Mouse (Mus musculus) testis, postnatal 14 days (tissue): ENCODE measurements around the gene Lat.

Experiments
- DNase-seq: peaks from one replicate; pipeline ENCODE4 v3.0.0; 2021; ENCODE audit warnings: low spot score

The Lat gene

DNA sequence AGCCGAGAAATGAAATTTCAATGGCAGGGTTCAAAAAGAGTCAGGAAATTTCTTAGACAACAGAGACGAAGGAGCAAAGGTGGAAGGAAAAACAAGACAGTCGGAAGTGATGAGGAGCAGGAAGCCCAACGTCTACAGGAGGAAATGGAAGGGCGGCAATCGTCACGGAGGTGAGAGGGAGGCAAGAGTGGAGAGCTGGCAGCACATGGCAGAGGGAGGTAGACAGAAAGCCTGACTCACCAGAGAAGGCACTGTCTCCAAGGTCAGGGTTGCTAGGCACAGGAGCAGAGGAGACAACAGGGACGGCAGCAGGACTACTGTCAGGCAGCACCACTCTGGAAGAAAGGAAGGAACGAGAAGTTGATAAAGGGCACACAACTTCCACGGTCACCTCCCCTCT lies 1.7 kb downstream of the Lat start:
- DNase-seq = no peak

DNA sequence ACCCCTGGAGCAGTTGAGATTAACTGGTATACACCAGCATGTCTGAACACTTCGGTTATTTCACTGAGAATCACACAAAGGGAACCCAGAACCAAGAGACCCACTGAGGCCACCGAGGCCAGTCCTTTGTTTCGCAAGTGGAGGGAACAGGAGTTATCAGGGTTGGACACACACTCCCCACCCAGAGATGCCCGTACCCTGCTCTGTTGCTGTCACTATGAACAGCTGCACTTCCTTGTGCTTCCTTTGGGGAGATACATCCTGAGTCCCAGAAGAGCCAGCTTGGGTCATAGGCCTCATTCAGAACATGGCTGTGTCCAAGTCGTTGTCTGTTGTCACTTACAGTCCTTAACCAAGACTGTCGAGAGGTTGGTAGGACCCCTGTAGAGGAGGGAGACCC lies 6.3 kb downstream of the Lat start:
- DNase-seq = no peak

DNA sequence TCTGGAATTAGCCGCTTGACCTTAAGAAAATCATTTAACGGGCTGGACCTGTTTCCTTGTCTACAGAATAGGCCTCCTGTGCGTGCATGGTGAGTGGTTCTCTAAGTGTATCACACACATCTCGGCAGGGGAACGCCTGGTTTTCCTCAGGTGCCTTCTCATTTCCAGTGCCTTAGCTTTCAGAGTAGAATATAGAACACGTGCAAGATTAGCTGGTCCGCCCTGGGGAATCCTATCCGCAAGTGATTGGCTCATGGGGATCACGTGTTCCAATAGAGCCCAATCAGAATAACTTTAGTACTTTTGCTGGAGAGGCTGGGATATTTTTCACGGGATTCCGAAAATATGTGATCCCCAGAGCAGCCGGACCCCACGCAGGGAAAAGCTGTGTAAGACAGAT lies 10.3 kb downstream of the Lat start:
- DNase-seq = peak; percentile 32

DNA sequence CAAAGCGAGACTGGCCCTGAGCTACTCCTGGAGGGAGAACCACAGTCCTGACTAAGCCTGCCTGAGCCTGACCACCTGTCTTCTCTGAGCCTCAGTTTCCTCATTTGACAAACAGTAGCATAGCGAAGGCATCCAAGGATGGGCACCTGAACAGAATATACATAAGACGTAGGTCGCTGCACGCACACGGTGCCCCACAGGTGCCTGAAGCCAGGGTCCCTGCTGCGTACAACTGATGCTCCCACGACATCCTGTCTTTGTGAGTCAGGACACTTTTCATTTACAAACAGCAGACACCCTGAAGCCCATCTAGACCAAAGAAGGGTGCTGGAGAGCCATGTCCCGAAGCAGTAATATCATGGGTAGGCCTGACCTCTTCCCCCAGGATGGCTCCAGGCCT lies 11.0 kb downstream of the Lat start:
- no peak for DNase-seq

DNA sequence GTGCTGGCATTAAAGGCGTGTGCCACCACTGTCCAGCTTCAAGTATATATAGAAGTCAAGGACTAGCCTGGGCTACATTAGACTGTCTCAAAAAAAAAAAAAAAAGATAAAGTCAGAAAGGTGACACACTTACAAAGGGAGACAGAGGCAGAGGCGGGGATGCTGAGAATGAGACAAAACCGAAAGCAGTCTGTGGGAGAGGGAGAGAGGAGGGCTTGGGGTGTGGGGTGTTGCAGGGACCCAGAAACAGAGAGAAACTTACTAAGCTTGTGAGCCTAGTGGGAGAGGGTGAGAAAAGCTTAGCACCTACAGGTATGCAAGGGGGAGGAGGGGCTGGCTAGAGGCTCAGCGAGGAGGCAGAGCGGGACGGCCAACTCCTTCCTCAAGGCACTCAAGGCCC lies 11.5 kb downstream of the Lat start:
- DNase-seq = no peak

DNA sequence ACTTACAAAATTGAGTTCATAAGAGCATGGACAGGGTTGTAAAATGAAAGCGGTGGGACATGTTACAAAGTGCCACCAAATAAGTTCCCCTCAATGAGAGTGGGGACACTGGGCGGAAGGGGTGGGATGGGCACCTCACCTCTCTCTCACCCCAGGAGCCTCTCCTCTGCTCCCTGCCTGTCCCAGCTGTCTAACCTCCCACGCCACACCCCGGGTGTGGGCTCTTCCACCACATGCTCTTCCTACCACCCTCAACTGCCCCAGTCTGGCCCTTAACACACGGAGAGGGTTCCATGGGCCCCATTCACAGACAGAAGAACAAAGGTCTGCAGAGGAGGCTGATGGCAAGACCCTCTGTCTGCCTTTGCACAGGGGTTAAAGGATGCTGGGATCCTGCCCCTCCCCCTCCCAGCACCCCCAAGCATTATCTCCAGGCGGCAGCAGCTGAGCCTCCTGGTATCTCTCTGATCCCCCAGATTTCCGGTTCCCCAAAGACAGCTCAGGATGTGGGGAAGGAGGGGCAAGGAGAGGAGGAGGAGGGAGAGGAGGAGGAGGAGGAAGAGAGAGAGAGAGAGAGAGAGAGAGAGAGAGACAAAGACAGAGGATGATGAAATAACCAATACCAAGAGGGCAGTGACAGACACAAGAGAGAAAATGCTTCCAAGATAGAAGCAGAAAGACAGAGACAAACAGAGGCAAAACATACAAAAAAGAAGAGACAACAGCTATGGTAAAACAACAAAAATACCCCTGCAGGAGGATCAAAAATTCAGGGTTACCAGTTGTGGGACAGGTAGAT lies 12.4 kb downstream of the Lat start:
- DNase-seq = no peak

DNA sequence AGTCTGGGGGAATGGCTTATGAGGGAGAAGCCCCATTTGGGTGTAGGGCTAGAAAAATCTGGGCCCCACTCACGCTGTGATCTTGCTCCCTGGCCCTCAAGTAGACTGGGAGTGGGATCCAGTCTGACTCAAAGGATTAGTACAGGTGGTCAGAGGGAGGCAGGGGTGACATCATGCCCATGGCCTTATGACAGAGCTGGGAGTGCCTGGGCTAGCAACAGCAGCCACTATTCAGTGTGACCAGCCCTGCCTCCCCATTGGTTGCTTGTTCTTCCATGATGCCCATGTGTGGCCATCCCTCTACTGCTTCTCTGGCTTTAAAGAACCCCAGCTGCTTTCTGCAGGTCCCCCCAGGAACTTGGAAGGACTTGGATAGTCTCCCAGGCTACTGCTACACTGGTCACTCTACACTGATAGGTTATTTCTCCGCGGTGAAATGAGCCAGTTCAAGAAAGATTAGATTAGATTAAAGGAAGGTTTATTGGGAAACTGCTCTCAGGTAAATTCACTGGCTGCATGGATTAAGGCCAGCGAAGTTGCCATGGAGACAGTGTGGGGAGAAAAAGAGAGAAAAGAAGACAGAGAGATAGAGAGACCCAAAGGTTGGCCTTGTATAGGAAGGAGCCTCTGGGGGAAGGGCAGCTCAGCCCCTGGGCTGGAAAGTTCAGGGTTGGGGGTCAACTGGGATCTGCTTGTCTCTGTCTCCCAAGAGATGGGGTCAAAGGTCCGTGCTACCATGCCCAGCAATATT lies 13.3 kb downstream of the Lat start:
- DNase-seq = no peak

DNA sequence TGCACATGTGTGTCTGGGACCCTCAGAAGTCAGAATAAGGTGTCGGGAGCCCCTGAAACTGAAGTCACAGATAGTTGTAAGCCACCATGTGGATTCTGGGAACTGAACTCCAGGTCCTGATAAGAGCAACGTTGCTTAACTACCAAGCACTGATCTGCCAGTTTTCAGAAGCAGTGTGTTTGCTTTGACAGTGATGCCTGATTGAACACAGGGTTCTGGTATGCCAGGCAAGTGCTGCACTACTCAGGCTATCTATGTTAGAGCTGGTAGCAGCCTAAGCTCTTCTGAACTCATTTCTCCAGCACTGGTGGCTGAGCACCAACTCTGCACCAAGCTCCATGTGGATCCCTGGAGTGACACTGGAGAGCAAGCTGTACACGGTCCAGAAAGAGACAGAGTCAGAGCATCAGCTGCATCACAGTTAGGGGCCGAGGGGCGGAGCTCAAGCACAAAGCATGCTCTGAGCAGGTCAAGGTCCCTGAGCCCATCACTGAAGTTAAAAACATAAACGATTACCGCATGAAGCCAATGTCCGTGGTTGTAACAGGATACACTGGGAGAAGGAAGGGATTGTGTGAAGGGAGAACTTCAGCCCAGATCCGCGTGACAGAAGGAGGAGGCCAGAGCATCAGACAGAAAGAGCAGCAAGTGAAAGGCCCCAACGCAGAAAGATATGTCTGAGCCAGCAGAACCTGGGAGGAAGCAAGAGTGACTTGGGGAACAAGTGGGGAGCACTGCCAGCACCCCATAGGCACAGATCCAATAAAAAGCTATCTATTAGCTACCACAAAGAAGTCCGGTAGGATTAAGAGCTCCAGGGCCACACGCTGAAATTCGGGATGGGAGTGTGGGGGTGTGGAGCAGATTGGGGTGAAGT lies 14.4 kb downstream of the Lat start:
- no peak for DNase-seq

DNA sequence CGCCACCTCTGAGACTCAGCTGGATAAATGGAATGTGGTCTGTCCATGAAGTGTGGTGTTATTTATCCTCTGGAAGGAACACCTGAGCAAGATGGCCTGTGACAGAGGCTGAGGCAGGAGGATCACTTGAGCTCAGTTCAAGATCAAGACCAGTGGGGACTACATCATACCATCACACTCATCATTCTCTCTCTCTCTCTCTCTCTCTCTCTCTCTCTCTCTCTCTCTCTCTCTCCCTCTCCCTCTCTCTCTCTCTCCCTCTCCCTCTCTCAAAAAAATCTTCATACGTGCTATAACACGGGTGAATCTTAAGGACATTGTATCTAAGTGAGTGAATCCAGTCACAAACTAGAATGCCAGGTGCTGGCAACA lies 15.4 kb downstream of the Lat start:
- no peak for DNase-seq

DNA sequence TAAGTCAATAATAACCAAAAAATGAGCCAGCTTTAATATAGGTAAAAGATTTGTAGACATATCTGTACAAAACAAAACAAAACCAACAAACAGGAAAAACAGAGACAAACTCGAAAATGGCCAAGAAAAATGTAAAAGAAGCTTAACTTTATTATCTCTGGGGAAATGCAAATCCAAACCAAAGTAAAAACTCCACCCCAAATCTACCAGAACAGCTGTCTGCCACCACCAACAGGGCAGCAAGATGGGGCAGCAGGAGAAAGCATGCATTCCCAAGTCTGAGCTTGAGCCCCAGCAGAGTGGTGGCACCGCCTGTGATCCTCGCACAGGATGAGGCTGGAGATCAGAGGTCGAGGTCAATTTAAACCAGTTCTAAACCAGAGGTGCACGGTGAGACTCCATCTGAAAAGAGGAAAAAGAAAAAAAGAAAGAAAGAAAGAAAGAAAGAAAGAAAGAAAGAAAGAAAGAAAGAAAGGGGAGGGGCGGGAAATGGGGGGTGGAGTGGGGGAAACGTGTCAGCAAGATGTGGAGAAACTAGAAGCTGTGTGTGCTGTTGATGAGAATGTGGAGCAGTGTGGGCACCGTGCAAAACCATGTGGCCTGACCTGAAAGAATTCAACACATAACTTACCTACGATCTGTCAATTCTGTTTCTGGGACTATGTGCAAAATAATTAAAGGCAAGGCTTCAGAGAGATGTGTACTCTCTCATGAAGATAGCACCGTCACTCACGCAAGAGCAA lies 15.9 kb downstream of the Lat start:
- no peak for DNase-seq

DNA sequence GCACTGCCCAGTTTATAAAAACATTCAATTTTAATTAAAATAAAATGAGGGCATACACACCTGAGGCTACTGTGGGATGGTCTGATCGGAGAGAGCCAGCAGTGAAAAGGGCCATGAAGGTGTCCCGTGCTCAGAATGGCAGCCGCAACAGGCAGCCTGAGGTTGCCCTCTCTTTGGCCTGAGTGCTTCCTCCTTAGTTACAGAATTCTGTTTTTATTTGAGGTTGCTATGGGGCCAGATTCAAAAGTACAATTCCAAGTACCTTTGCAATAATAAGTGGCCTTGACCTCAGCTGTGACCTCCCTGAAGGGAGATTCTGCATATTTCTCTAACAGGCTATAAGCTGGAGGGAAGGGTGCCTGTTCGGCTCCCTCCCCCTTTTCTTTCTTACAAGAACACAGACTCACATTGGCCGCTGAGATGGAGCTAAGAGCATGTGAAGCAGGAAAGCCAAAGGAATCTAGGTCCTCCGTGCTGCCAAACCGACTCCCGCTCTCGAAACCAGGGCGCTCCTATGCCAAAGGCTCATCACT lies 17.9 kb downstream of the Lat start:
- DNase-seq = no peak

DNA sequence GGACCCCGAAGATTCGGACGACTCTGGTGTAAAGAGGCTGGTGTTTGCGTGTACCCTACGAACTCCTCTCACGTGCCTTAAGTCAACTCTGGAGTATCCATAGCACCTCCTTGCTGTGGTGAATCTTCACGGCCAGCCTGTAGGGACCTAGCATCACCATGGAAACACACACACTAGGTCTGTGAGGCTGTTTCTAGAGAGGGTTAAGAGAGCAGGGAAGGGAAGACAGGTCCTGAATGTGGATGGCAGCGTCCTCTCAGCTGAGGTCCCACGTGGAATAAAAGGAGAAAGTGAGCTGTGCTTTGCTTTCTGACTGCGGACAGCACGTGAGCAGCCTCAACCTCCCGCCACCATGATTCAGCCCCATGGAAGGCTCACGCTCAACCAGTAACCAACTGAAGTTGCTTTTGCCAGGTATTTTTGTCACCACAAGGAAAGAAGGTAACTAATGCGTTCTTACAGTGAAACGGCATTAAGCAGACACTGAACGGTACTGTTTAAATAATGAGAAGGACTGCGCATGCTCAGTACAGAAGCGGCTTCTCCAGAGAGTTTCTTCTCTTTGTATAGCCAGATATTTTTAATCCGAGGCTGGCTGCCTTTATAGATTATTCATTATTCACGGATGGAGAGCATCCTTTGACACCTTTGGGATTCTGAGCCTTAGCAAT lies 18.5 kb downstream of the Lat start:
- DNase-seq = no peak

DNA sequence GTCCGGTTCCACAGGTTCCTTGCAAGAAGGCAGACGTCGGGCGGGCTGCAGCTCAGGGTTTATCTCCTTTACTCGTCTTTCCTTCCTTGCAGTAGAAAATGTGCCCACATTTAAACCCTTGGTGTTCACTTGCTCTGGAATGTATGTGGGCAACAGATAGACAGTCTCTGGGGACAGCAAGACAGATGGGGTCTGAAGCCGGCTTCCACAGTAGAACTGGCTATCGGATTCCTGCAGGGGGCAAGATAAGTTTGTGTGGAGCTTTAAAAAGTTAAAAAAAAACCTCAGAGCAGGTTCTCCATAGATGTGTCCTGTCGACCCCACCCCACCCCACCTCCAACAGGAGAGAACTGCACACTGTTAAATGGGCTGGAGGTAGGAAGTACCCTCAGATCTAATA lies 21.1 kb downstream of the Lat start:
- DNase-seq = no peak

DNA sequence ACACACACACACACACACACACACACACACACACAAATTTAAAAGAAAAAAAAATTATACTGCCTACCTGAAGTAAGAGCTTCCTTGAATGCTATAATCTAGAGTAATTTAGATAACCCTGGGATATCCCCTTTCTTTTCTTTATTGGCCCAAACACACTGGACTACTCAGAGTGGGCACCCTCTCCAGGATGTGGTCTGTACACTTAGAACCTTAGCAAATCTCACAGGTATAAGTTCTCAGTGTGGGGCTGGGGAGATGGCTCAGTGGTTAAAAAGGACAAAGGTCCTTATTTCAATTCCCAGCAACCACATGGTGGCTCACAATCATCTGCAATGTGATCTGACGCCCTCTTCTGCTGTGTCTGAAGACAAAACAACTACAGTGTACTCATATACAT lies 22.3 kb downstream of the Lat start:
- DNase-seq = no peak

DNA sequence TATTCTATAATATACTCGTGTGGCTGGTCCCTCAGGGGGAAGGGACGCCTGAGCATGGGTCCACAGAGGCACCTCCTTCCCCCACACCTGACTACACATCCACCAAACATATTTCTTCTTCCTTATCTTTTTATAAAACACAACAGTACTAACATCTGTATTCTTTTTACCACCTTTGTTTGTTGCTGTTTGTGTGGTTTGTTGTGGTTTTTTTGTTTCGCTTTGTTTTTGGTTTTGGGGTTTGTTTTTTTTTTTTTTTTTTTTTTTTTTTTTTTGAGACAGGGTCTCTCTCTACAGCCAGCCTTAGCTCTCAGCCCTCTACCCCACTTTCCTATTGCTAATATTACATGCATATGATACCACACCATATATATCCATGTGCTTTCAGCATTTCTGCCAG lies 23.4 kb downstream of the Lat start:
- DNase-seq = no peak

DNA sequence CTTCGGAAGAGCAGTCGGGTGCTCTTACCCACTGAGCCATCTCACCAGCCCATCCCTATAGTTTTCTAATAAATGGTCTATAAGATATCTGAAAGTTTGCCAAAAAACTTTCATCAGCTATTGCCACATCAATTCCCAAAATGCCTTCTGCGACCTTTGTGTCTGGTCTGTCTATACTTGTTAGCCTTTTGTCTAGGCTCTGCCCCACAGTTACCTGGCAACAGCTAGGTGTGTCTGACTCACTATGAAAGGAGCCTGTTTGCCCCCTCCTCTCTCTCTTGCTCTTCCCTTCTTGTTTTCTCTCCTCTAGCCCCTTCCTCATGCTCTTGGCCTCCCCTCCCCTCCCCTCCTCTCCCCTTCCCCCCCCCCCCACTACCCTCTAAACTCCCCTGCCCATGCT lies 23.8 kb downstream of the Lat start:
- no peak for DNase-seq

DNA sequence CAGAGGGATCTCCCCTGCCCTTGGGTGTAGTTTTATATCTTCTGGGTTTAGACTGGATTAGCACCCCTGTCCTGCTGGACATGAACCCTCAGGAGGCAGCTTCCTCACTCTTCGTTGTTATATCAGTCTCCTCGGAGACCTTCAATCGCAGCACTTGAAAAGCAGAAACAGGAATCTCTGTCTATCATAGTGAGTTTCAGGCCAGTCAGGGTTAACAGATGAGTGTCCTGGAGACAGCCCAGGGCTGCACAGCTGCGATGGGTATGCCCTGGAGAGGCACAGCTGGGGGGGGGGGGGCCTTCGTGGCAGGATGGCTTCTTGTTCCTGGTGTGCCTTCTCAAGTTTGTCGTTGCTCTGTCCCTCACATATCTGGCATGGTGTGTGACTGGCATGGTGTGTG lies 28.5 kb downstream of the Lat start:
- no peak for DNase-seq

DNA sequence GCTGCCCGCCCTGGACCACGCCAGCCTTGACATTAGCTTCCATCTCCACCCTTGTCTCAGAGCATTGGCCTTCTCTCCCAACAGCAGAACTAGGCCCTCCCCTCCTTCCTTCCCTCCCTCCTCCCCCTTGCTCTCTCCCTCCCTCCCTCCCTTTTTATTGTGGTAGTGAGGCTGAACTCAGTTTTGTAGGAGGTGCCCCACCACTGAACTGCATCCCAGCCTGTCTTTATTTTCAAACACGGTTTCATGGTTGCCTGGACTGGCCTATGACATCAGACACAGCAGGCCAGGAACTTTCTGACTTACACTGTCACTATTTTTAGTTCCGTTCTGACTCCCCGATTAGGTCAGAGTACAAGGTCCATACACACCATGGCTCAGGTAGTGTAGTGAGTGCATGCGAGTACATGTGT lies 29.2 kb downstream of the Lat start:
- no peak for DNase-seq

DNA sequence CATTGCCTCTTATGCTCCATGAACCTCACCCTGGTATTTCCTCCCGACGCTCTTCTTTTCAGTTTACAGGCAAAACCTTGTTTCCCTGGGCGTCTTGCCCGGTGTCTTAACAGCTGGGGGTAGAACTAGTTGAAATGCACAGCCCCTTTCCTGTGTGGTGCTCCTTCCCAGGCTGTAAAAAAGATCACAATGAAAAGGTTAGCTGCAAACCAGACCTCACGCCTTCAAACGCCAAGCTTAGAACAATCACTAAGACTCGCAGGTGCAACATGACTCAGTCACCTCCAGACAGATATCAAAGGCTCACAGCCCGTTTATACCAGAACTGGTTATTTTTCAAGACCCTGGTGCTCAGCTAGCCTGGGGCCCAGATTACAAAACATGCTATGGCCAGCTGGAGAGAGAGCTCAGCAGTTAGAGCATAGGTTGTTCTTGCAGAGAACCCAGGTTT lies 29.8 kb downstream of the Lat start:
- DNase-seq = no peak

DNA sequence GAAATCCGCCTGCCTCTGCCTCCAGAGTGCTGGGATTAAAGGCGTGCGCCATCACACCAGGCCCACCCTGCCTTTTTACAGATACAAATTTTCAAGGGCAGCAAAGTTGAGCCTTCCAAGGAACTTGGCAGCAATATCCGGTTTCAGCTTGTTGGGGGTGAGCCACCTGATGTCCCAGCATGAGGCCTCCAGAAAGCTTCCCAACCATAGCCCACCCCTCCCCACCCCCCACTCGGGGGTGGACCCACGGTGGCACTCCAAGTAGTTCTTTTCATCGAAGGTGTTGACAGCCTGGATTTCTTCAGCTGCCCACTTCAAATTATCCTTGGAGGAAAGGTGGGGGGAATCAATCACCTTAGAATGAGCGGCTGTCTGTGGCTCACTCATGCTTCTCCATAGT lies 30.5 kb downstream of the Lat start:
- DNase-seq = no peak

DNA sequence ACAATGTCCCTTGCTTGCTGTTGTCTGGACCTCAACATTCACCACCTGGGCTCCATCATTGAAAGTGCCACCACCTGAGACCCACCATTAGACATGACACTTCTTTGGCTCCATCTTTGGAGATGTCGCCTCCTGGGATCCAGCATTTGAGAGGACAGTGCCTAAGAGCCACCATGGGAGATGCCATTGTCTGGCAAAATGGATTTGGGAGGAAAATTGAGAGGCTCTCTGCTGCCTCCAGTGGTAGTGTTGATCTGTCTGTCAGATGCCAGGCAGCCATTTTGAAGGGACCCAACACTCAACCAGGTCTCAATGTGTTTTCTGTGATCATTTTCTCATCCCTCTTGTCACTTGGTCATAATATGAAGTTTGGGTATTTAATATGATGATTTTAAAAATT lies 33.8 kb downstream of the Lat start:
- DNase-seq = no peak
